Mouse (Mus musculus): ENCODE results near the gene Srrt. TPM values are rescaled to one million over a fixed set of nuclear protein-coding genes. Genes with fewer than 3 reads are reported as not detected.

Gene Srrt
- total and polyA plus RNA-seq, 3 experiments: 291 to 454 TPM; not detected in 1

- Histone ChIP-seq H3K9ac (ENCODE audit: control insufficient read depth, low read depth, low read length, poor library complexity, severe bottlenecking) (no peak overlapping the region), H3K27me3 (ENCODE audit: control insufficient read depth in 1 of 2, insufficient read depth in 2 of 2, low read length in 2 of 2) (peaks cover 2 to 6% of the 10 kb centered on the region in 2 experiments; a peak in 3 of 4 replicates), H3K27ac (ENCODE audit: control insufficient read depth, low read depth, low read length) (no peak overlapping the region), H3K4me1 (ENCODE audit: control insufficient read depth in 1 of 2, insufficient read depth in 2 of 2, low read length in 2 of 2) (no peaks in the 10 kb centered on the region), H3K9me3 (replicated peaks; ENCODE audit: insufficient read depth, low read length) (no peaks in the 10 kb centered on the region), H3K4me3 (ENCODE audit: control insufficient read depth in 1 of 2, insufficient read depth in 1 of 2, low read depth in 2 of 2, low read length in 2 of 2) (no peak overlapping the region), H3K36me3 (ENCODE audit: control insufficient read depth in 1 of 2, insufficient read depth in 2 of 2, low read length in 2 of 2) (no peaks in the 10 kb centered on the region), H3K79me2 (ENCODE audit: control insufficient read depth, insufficient read depth, low read length, poor library complexity) (no peaks in the 10 kb centered on the region)
- no peak for TF ChIP-seq ZC3H11A (IDR thresholded peaks at IDR 0.05; ENCODE audit: low read depth, low read length)
- no peak for TF ChIP-seq HCFC1 (IDR thresholded peaks at IDR 0.05; ENCODE audit: low read depth, low read length)
- no peak for TF ChIP-seq GATA1 (IDR thresholded peaks at IDR 0.05; ENCODE audit: low read depth, low read length)
- TF ChIP-seq MYC (IDR thresholded peaks at IDR 0.05; ENCODE audit: low read depth, low read length): no peak
- no peak for TF ChIP-seq NELFE (IDR thresholded peaks at IDR 0.05; ENCODE audit: low read depth, low read length)
- TF ChIP-seq MAZ (IDR thresholded peaks at IDR 0.05; ENCODE audit: low read depth, low read length): no peak
- no peak for DNase-seq (ENCODE audit: low read depth, low spot score)
Measured at GRCm38 (mm10) chr5:137352011-137352975, 44.8 kb upstream of the Srrt start.

DNA sequence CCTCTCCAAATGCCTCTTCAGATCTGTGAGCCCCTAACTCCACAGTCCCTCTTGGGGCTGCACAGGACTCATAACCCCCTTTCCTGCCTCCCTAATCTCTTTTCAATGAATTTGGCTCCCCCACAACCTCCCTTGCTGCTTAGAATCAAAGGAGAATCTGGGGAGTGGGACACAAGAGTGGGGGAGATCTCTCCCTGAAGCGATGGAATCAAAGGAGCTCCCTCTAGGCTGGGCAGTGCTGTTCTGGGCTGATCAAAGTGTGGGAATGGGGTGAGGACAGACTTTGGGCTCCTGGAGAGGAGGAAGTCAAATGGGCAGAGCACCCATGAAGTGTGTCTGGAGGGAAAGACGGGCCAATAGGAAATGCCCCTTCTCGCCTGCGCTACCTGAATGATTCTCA lies 43.9 kb upstream of the Srrt start:
- no peaks in the 10 kb centered on the region for H3K4me1 ChIP-seq (ENCODE audit: control insufficient read depth in 1 of 2, insufficient read depth in 2 of 2, low read length in 2 of 2)
- peaks cover 2 to 6% of the 10 kb centered on the region in 2 experiments; a peak in 3 of 4 replicates for H3K27me3 ChIP-seq (ENCODE audit: control insufficient read depth in 1 of 2, insufficient read depth in 2 of 2, low read length in 2 of 2)
- H3K27ac ChIP-seq (ENCODE audit: control insufficient read depth, low read depth, low read length): no peak overlapping the region
- no peak overlapping the region for H3K4me3 ChIP-seq (ENCODE audit: control insufficient read depth in 1 of 2, insufficient read depth in 1 of 2, low read depth in 2 of 2, low read length in 2 of 2)
- H3K9ac ChIP-seq (ENCODE audit: control insufficient read depth, low read depth, low read length, poor library complexity, severe bottlenecking): no peak overlapping the region
- no peaks in the 10 kb centered on the region for H3K79me2 ChIP-seq (ENCODE audit: control insufficient read depth, insufficient read depth, low read length, poor library complexity)
- H3K36me3 ChIP-seq (ENCODE audit: control insufficient read depth in 1 of 2, insufficient read depth in 2 of 2, low read length in 2 of 2): no peaks in the 10 kb centered on the region; a peak in 1 of 4 replicates
- TF ChIP-seq MYB (IDR thresholded peaks at IDR 0.05; ENCODE audit: low read depth, low read length) (no peak), HCFC1 (IDR thresholded peaks at IDR 0.05; ENCODE audit: low read depth, low read length) (no peak), NRF1 (IDR thresholded peaks at IDR 0.05; ENCODE audit: insufficient read depth, low read depth, low read length, poor library complexity, severe bottlenecking) (no peak), GATA1 (IDR thresholded peaks at IDR 0.05; ENCODE audit: low read depth, low read length) (no peak), MAZ (IDR thresholded peaks at IDR 0.05; ENCODE audit: low read depth, low read length) (no peak), UBTF (IDR thresholded peaks at IDR 0.05; ENCODE audit: borderline replicate concordance, insufficient read depth, low read depth, low read length) (no peak), MAFK (IDR thresholded peaks at IDR 0.05; ENCODE audit: borderline replicate concordance, low read depth, low read length) (no peak), ETS1 (IDR thresholded peaks at IDR 0.05; ENCODE audit: low read depth, low read length) (no peak), SMC3 (IDR thresholded peaks at IDR 0.05; ENCODE audit: low read depth, low read length) (no peak), ZMIZ1 (IDR thresholded peaks at IDR 0.05; ENCODE audit: low read depth, low read length) (no peak), RCOR1 (IDR thresholded peaks at IDR 0.05; ENCODE audit: low read depth, low read length) (no peak), BHLHE40 (IDR thresholded peaks at IDR 0.05; ENCODE audit: borderline replicate concordance, low read depth, low read length) (no peak), MYC (IDR thresholded peaks at IDR 0.05; ENCODE audit: low read depth, low read length) (no peak), TBP (IDR thresholded peaks at IDR 0.05; ENCODE audit: low read depth, low read length) (no peak)
- no peaks in the 10 kb centered on the region for H3K9me3 ChIP-seq (replicated peaks; ENCODE audit: insufficient read depth, low read length)
- no peak for DNase-seq (ENCODE audit: low read depth, low spot score)

Data from MEL (cell line).